Mouse (Mus musculus) C2C12 (cell line): ENCODE data around the gene Tmem258.

Source experiments
- CEBPB ChIP-seq: IDR thresholded peaks from one replicate; pipeline ENCODE4 v1.6.1; 2011; ENCODE audit warnings: low read depth, mild to moderate bottlenecking, control low read depth, moderate library complexity
- CTCF ChIP-seq: IDR thresholded peaks from one replicate; pipeline ENCODE4 v1.5.1; 2011; ENCODE audit not compliant: control insufficient read depth, insufficient read depth, insufficient read length
- MYOG ChIP-seq: IDR thresholded peaks from one replicate; pipeline ENCODE4 v1.6.1; 2011; ENCODE audit not compliant: control insufficient read depth, insufficient read length; ENCODE audit errors: extremely low read depth

- TF ChIP-seq CTCF (no peak), MYOG (no peak), CEBPB (no peak)
These were observed 43.4 kb downstream of the Tmem258 start for GRCm38 (mm10) chr19:10247165-10247564.
